Mouse (Mus musculus) C2C12 (cell line): ENCODE measurements around the gene C1galt1c1.

Experiments used
- CTCF ChIP-seq: IDR thresholded peaks from one replicate; pipeline ENCODE4 v1.5.1; 2011; ENCODE audit not compliant: control insufficient read depth, insufficient read depth, insufficient read length
- USF1 ChIP-seq: IDR thresholded peaks from one replicate; pipeline ENCODE4 v1.6.1; 2011; ENCODE audit warnings: low read depth, mild to moderate bottlenecking, control low read depth, moderate library complexity

DNA sequence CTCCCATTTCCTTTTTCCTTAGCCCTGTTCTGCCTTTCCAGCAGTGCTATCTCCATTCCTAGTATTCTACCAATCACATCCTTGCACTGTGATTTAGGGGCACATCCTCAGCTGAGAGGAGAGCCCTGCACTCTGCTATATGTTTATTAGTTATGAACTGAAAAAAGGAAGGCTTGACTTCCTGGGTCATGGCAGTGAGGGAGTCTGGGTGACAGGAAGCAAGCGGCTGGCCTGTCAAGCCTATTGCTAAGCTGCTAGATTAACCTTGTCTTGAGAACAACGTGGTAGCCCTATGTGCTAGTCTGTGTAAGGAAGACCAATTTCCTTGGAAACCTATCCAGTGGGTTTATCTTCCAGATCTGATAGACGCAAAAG is 33.9 kb downstream of the C1galt1c1 start:
- TF ChIP-seq CTCF: no peak
- TF ChIP-seq USF1: no peak
